Mouse (Mus musculus): Measurements from ENCODE around the gene Gpsm3.
A peak's percentile ranks its signal among the peaks of the same experiment; 100 is the strongest.

Gpsm3 gene

GRCm38 (mm10) chr17:34583397-34583796, 6.2 kb upstream of the Gpsm3 start:
- DNase-seq, result peak in 1 of 2 experiments; percentile 51

- no peak for DNase-seq
These were observed 5.8 kb upstream of the Gpsm3 start for GRCm38 (mm10) chr17:34583819-34584218.

- no peak for DNase-seq
These were observed 4.5 kb upstream of the Gpsm3 start for GRCm38 (mm10) chr17:34585121-34585520.

GRCm38 (mm10) chr17:34585877-34586771, 3.5 kb upstream of the Gpsm3 start:
- peak in 1 of 2 experiments; percentile 41 for DNase-seq

- DNase-seq, result peak; percentile 93 to 94
These were observed 2.7 kb upstream of the Gpsm3 start for GRCm38 (mm10) chr17:34586796-34587422.

- DNase-seq, result peak; percentile 97 to 99
These were observed 2.2 kb upstream of the Gpsm3 start for GRCm38 (mm10) chr17:34587423-34587811.

- no peak for DNase-seq
These were observed 1.8 kb upstream of the Gpsm3 start for GRCm38 (mm10) chr17:34587814-34588213.

- no peak for DNase-seq
These were observed 839 bp upstream of the Gpsm3 start for GRCm38 (mm10) chr17:34588767-34589166.

- DNase-seq, result peak in 1 of 2 experiments; percentile 31
These were observed 400 bp upstream of the Gpsm3 start for GRCm38 (mm10) chr17:34589206-34589605.

GRCm38 (mm10) chr17:34590154-34590987, 765 bp downstream of the Gpsm3 start:
- DNase-seq, result peak in 1 of 2 experiments; percentile 52

GRCm38 (mm10) chr17:34591029-34591993, 1.7 kb downstream of the Gpsm3 start, which contains the start of gene Pbx2:
Gene Pbx2 (plus strand): TSS chr17:34591266.
- DNase-seq, result peak in 1 of 2 experiments; percentile 75

- peak; percentile 96 to 97 for DNase-seq
These were observed 2.4 kb downstream of the Gpsm3 start for GRCm38 (mm10) chr17:34591994-34592375.

GRCm38 (mm10) chr17:34592581-34593549, 3.3 kb downstream of the Gpsm3 start:
- DNase-seq, result peak; percentile 58 to 67

GRCm38 (mm10) chr17:34593752-34594525, 4.3 kb downstream of the Gpsm3 start:
- DNase-seq, result peak in 1 of 2 experiments; percentile 54

GRCm38 (mm10) chr17:34596098-34596497, 6.5 kb downstream of the Gpsm3 start:
- DNase-seq, result no peak

- DNase-seq, result peak in 1 of 2 experiments; percentile 36
These were observed 8.0 kb downstream of the Gpsm3 start, which contains the start of gene Ager for GRCm38 (mm10) chr17:34597566-34598095. Gene Ager (plus strand): TSS chr17:34597862.

- peak in 1 of 2 experiments; percentile 34 for DNase-seq
These were observed 10.3 kb downstream of the Gpsm3 start for GRCm38 (mm10) chr17:34599891-34600290.

- peak in 1 of 2 experiments; percentile 33 for DNase-seq
These were observed 12.2 kb downstream of the Gpsm3 start for GRCm38 (mm10) chr17:34601796-34602195.

All from kidney, postnatal 25 days (tissue).